Mouse (Mus musculus): ENCODE results near the gene Ttc4.

- TF ChIP-seq POLR2A (IDR thresholded peaks at IDR 0.05; ENCODE audit: borderline replicate concordance, extremely low read depth, low read depth, low read length): no peak
- no peak for TF ChIP-seq CTCF (IDR thresholded peaks at IDR 0.05; ENCODE audit: insufficient read depth, low read length)
Measured at GRCm38 (mm10) chr4:106615637-106616036, 63.1 kb downstream of the Ttc4 start.

Data from lung, adult 2 months (tissue).